Mouse (Mus musculus) kidney, postnatal 25 days (tissue): ENCODE results near the gene Elovl5.

Experiments used
- DNase-seq, 2 experiments: peaks; one replicate each; pipeline ENCODE4 v3.0.0; 2021; ENCODE audit warnings: mixed read lengths in 2 of 2

Gene Elovl5

DNA sequence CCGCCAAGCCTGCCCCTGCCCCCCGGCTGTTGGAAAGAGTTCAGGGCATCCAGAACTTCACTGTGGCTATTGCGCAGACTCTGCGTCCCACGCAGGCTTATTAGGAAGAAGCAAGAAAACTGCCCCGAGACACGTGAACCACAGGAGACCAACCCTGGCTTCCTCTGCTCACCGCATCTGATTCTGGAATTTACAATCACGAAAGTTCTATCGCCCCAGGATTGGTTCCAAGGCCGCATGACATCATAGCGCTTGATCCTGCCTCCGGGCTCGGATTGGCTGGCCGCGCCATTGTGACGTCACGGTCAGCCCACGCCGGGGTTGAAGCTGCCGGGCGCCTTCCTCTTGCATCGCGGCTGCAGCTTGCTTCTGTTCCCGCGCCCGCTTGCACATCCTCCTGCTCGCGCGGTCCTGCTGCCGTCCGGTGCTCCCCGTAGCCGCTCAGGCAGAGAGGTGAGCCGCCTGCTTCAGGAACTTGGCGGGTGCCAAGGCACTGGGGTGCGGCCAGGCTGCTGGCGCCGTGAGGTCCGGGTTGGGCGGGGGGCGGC, at the start of gene Elovl5:
Gene Elovl5, plus strand, starts transcription at position 291 of the 548 bp plus-strand sequence.
- peak; percentile 98 to 99 for DNase-seq

DNA sequence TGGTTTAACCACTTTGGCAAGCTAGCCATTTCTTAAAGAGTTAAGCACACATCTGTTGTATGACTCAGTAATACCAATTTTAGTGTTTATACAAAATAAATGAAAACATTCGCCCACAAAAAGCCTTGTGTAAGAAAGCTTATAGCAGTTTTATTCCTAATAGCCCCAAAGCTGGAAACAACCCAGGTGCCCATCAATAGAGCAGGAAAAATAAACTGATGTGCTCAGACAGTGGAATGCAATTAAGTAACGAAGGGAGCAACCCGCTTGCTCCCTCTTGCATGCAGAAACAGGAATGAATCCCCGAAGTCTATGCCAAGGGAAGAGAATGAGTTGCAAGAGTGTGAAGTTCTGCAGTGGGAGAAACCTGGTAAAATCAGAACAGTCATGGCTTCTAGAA, 25.7 kb upstream of the Elovl5 start:
- no peak for DNase-seq

DNA sequence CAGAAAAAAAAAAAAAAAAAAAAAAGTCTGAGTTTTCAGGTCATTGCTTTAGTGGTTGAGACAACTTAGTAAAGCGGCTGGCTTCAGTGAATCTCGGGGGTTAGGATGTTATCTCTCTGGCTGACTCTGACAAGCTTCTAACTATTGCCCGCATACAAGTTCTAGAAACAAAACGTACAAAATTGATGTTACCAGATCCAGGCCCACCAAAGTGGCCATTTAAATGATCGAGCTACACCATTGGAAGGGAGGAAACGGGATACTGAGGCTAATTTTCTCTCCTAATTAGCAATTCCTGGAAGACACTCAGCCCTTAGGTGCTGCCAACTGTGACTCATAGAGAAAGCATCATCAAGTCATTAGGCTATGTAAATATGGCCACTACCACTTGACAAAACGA, 18.6 kb upstream of the Elovl5 start:
- no peak for DNase-seq

DNA sequence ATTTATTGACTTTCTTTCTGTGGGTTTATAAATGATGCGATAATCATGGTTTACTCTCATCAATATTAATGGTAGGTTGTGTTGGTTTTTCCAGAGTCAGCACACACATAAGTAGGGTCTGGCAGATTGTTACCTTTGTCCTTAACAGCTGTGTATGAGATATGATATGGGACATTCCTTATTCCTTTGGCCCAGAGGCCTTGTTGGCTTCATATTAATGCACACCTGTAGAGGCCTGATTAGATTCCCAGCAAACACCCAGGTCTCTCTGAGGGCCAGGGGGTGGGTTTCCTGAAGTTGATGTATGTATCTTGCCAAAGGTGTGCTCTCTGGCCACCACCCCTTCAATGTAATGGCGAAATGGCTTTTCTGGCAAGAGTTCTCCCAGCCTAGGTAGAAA, 13.0 kb upstream of the Elovl5 start:
- no peak for DNase-seq

GRCm38 (mm10) chr9:77909572-77910269, 7.4 kb upstream of the Elovl5 start:
- DNase-seq = peak in 1 of 2 experiments; percentile 45

GRCm38 (mm10) chr9:77910270-77911240, 6.6 kb upstream of the Elovl5 start:
- peak; percentile 95 to 99 for DNase-seq

GRCm38 (mm10) chr9:77911508-77912229, 5.5 kb upstream of the Elovl5 start:
- no peak for DNase-seq

GRCm38 (mm10) chr9:77912246-77912645, 4.9 kb upstream of the Elovl5 start:
- DNase-seq = no peak

- no peak for DNase-seq
Measured at GRCm38 (mm10) chr9:77914616-77915015, 2.5 kb upstream of the Elovl5 start.

DNA sequence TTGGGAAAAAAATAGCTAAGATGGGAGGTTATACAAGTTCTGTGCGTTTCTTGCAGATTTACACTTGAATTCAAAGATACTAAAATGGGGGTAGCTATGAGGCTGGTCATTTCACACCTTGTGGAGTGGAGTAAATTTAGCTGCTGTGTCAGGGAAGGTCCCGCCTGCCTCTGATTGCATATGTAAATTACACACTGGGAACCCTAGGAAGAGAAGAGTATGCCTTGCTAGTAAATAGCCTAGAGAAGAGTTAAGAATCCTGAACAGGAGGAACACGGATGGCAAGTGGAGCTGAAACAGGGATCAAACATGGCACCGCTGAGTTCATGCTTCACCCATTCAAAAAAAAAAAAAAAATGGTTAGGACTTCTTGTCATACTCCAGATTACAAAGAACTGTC, 1.4 kb upstream of the Elovl5 start:
- no peak for DNase-seq

- peak in 1 of 2 experiments; percentile 58 for DNase-seq
Measured at GRCm38 (mm10) chr9:77917622-77918131, 513 bp downstream of the Elovl5 start.

DNA sequence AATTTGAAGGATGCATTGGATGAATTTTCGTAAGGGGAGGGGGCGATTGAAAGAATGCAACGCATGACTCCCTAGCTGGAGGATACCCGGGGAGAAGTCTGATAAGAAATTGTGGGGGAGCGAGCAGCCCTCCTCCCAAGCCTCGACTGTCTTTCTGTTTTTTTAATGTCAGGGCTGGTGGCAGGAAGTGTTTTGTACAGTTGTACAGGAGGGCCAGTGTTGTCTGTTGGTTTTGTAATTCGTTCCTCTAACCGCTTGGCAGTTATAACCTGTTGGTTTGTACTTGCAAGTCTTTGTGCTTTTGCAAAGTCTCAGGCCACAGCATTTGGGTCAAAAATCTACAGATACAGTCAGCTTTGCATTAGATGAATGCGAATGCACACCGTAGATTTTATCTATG, 1.0 kb downstream of the Elovl5 start:
- no peak for DNase-seq

DNA sequence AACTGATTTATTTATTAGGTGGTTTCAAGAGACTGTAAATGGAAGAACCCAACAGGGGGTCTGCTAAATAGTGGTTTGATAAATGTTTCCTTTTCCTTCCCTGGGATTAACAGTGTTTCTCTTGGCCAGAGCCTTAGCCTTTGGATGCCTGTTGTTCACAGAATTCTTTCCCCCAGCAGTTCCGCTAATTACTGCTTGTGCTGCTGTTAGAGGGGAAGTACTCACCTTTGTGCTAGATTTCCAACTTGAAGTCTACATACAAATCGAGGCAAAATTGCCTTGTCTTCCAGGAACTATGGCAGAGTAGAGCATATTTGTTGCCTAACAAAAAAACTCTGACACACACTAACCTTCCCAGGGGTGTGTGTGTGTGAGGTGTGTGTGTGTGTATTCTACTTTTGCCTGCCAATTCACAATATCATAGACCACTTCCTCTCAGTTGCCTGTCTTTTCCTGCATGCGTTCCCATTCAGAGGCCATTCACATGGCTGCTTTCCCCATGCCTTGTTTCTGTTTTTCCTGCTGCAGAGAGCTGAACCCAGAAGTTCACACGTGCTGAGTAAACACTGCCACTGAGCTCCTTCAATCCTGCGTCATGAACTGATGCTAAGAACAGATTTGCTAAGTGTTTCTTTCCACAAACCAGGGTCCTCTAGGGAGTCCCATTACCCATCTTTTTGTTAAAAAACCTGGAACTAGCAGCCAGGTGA, 2.0 kb downstream of the Elovl5 start:
- DNase-seq = no peak

DNA sequence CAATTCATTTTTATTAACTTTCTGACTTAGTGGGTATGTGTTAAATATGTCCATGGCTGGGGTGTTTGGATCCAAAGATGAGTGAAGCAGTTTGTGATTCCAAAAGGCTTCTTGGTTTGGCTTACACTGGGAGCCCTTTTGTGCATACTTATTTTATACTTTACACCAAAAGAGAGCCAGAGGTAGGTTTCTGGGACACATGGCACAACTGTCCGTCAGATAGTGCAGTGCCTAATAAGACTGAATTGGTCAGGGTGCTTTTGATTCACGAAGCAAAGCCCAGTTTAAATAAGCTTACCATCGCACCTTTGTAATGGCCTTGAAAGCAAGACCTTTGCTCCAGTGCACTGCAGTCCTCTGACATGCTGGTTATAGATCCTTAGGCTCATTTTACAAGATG, 3.3 kb downstream of the Elovl5 start:
- DNase-seq = no peak

DNA sequence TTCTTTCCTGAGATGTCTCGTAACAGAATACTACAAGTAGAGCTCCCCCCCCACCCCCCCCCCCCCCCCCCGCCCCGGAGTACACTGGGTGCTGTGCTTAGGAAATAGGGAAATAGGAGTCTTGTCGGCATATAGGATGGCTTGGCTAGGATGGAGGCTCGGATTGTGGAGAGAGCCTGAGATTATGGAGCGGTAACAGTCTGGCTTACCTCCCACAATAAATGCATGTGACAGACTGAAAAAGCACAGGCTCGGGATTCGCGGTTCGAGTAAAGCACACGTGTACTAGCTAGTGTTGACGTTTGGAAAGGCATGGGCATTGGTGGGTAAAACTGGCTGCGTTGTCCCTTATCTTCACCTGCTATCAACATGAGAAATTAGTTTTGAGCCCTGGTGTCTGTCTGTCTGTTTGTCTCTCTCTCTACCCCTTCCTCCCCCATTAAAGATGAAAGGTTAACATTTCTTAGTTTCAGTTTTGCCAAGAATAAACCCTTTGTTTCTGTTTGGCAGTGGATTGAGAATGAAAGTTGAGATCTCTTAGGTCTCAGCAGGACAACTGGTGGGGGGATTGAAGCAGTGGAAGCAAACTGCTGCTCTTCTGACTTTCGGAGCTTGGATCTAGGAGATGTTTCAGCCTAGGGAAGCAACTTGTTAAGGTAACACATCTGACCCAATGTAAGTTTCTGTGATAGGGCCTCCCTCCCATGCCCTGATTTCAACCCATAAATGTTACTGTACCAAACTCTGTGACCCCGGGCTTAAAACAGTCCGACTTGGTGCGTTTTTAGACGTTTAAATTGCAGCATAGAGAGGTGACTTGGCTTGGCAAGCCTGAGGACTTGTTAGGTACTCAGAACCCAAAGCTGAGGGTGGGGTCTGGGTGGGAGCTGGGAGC, 4.4 kb downstream of the Elovl5 start:
- DNase-seq = no peak

- peak in 1 of 2 experiments; percentile 37 for DNase-seq
Measured at GRCm38 (mm10) chr9:77923774-77924173, 6.6 kb downstream of the Elovl5 start.

DNA sequence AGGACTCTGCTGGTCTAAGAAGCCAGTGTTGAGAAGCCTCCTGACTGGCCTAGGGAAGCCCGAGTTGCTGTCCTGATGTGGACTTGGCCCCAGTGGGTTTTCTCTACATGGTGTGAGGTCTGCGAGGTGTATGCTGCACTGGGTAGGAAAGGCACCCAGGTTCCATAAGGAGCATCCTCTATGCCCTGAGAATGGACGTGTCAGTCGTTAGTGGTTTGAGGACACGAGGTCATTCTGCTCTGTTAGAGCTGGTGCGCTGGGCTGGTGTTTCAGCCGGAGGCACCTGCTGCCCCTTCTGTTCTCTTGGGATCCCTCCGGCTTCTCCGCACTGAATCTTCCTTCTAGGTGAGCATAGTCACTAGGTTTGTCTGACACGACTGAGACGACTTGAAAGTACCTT, 7.0 kb downstream of the Elovl5 start:
- peak in 1 of 2 experiments; percentile 40 for DNase-seq

- peak in 1 of 2 experiments; percentile 12 for DNase-seq
Measured at GRCm38 (mm10) chr9:77926151-77926550, 9.0 kb downstream of the Elovl5 start.

DNA sequence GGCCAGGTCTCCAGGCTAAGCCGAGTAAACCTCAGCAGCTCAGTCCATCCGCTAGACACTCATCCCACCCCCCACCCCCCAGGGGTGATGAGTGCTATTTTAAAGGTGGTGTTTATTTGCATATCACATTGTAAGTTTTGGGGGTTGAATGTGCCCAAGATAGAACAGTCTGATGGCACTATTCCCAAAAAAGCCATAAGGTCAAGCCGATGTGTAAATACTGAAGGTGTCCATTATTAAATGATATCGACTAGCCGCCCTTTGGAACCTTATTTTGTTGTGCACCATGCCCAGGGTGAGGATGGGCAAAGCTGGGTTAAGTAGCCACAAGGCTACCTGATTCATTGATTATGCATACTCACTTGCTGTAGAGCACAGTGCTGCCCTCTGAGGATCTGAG, 9.7 kb downstream of the Elovl5 start:
- DNase-seq = peak in 1 of 2 experiments; percentile 32

DNA sequence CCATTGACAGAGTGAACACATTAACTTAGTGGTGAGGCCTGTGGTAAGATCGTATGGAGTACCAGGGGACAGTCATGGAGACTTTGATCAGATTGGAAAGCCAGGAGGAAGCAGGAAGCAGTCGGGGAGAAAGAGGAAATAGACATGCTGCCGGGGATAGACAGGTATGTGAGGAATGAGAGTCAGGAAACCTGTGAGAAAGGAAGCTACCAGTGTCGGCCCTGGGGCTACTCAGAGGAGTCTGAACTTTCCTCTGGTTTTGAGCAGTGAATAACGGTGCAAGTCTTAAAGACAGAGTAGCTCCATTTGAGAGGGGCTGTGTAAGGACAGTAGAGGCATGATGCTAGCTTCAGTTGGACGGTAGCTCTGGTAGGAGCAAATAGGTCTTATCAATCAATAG, 10.3 kb downstream of the Elovl5 start:
- peak in 1 of 2 experiments; percentile 29 for DNase-seq

DNA sequence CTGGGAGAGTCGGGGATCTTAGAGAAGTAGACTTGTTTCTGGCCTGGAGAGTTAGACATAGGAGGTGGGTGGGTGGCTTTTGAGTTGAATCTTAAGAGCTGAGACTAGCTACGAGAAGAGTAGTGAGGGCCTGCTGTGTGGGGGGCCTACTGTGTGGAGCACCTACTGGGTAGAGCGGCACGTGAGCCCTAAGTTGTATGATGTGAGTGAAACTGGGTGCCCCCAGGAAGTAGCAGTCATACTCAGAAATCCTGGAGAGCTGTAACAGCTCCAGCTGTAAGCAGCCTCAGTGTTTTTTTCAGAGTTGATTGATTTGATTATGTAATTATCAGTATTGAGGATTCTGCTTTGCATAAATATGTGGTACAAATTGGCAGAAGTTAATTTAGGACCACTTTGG, 11.6 kb downstream of the Elovl5 start:
- DNase-seq = peak in 1 of 2 experiments; percentile 22
